Mouse (Mus musculus) testis, adult 2 months (tissue): Measurements from ENCODE around the gene Gm20388.

Experiments
- CTCF ChIP-seq: fragments of 200-500 bp; IDR thresholded peaks from 2 replicates; pipeline ENCODE4 v1.5.1; 2012; ENCODE audit warnings: low read depth, mild to moderate bottlenecking, inconsistent platforms, low read length, moderate library complexity; ENCODE audit not compliant: control insufficient read depth, insufficient read depth, insufficient replicate concordance
- POLR2A ChIP-seq: fragments of 200-500 bp; IDR thresholded peaks from 2 replicates; pipeline ENCODE4 v1.6.1; 2012; ENCODE audit warnings: low read depth, mild to moderate bottlenecking, inconsistent platforms, low read length, moderate library complexity; ENCODE audit not compliant: control insufficient read depth

- TF ChIP-seq CTCF (no peak), POLR2A (no peak)
Measured at GRCm38 (mm10) chr8:122112264-122112965, 2201.8 kb downstream of the Gm20388 start.
